Mouse (Mus musculus): ENCODE data around the gene Maml1. TPM values are rescaled to one million over a fixed set of nuclear protein-coding genes. Genes with fewer than 3 reads are reported as not detected.

The Maml1 gene
- total RNA-seq, 1 experiment: 7.6 TPM

DNA sequence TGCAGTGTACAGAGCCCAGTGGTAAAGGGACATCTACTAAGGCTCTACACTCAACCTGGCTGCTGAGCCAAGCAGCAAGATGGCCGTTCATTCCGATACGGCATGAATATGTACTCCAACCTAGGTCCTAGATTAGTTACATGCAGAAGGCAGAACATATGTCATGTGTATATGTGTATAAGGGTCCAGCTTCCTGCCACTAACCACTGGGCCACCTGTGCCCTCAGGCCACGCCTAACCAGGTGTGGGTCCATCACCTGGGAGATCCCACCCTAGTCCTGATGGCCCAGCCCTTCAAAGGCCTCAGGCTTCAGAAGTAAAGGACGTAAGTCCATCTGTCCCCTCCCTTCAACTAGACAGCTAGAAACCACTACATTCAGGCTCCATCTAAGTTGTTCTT is 84.1 kb downstream of the Maml1 start:
- Histone ChIP-seq H3K36me3 (ENCODE audit: control insufficient read depth, insufficient read depth, low read length, poor library complexity, severe bottlenecking) (peaks cover 48% of the 10 kb centered on the region), H3K4me1 (ENCODE audit: control insufficient read depth in 2 of 2, insufficient read depth in 2 of 2, low read length in 2 of 2, poor library complexity in 1 of 2) (peaks cover 5 to 16% of the 10 kb centered on the region in 2 experiments; a peak in 2 of 4 replicates)
- TF ChIP-seq MAFK (IDR thresholded peaks at IDR 0.05; ENCODE audit: insufficient read depth, low read depth, low read length): no peak
- no peak for TF ChIP-seq ZC3H11A (IDR thresholded peaks at IDR 0.05; ENCODE audit: borderline replicate concordance, low read depth, low read length)
- TF ChIP-seq HCFC1 (IDR thresholded peaks at IDR 0.05; ENCODE audit: borderline replicate concordance, insufficient read depth, low read length): no peak
- TF ChIP-seq CHD2 (IDR thresholded peaks at IDR 0.05; ENCODE audit: low read depth, low read length): no peak
- no peak for TF ChIP-seq ZNF384 (IDR thresholded peaks at IDR 0.05; ENCODE audit: low read depth, low read length)

DNA sequence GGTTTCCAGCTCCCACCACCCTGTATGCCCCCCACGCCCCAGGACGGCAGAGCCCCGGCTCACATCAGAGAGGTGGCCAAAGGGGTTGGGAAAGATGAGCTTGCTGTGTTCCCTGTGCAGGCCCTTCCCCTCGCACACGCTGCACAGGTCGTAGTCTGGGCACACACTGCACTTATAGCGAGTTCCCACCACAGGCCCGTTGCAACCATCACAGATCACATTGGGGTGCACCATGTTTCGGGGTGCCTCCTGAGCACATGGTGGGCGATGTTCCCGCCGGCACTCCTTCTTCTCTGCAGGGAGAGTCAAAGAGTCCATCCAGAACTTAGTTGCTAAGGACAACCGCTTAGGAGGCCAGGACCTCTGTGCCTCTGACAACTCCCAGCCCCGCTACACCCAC is 84.8 kb downstream of the Maml1 start:
- in situ Hi-C loops (cut with MboI; ENCODE audit: low sequenced_read_pairs in 2 of 2, unreplicated experiment in 2 of 2): no loop called here
- Histone ChIP-seq H3K4me1 (ENCODE audit: control insufficient read depth in 2 of 2, insufficient read depth in 2 of 2, low read length in 2 of 2, poor library complexity in 1 of 2) (peaks cover 5 to 10% of the 10 kb centered on the region in 2 experiments; a peak in 2 of 4 replicates), H3K27ac (ENCODE audit: insufficient read depth, low read depth, low read length, poor library complexity, severe bottlenecking) (peak overlapping the region; percentile 14; the same call in 1 of the 2 replicates), H3K4me3 (ENCODE audit: insufficient read depth in 1 of 2, low read depth in 1 of 2, low read length in 2 of 2, poor library complexity in 1 of 2, severe bottlenecking in 1 of 2) (no peak overlapping the region), H3K9ac (ENCODE audit: insufficient read depth, low read depth, low read length, poor library complexity, severe bottlenecking) (no peak overlapping the region), H3K36me3 (ENCODE audit: control insufficient read depth, insufficient read depth, low read length, poor library complexity, severe bottlenecking) (peaks cover 54% of the 10 kb centered on the region), H3K9me3 (ENCODE audit: control insufficient read depth, insufficient read depth, low read depth, low read length) (no peaks in the 10 kb centered on the region)
- TF ChIP-seq MAFK (IDR thresholded peaks at IDR 0.05; ENCODE audit: insufficient read depth, low read depth, low read length) (no peak), HCFC1 (IDR thresholded peaks at IDR 0.05; ENCODE audit: borderline replicate concordance, insufficient read depth, low read length) (no peak), CHD2 (IDR thresholded peaks at IDR 0.05; ENCODE audit: low read depth, low read length) (no peak), ZNF384 (IDR thresholded peaks at IDR 0.05; ENCODE audit: low read depth, low read length) (no peak), ZC3H11A (IDR thresholded peaks at IDR 0.05; ENCODE audit: borderline replicate concordance, low read depth, low read length) (no peak)
- DNase-seq (ENCODE audit: low read depth, low spot score): no peak

More for the DNA sequence above, 84.1 kb downstream of the Maml1 start:
- no peaks in the 10 kb centered on the region for H3K9me3 ChIP-seq (ENCODE audit: control insufficient read depth, insufficient read depth, low read depth, low read length)
- DNase-seq (ENCODE audit: low read depth, low spot score): no peak
- no peak overlapping the region for H3K27ac ChIP-seq (ENCODE audit: insufficient read depth, low read depth, low read length, poor library complexity, severe bottlenecking)
- no peak overlapping the region for H3K4me3 ChIP-seq (ENCODE audit: insufficient read depth in 1 of 2, low read depth in 1 of 2, low read length in 2 of 2, poor library complexity in 1 of 2, severe bottlenecking in 1 of 2)
- in situ Hi-C loops (cut with MboI; ENCODE audit: low sequenced_read_pairs in 2 of 2, unreplicated experiment in 2 of 2): no loop called here
- no peak overlapping the region for H3K9ac ChIP-seq (ENCODE audit: insufficient read depth, low read depth, low read length, poor library complexity, severe bottlenecking)

DNA sequence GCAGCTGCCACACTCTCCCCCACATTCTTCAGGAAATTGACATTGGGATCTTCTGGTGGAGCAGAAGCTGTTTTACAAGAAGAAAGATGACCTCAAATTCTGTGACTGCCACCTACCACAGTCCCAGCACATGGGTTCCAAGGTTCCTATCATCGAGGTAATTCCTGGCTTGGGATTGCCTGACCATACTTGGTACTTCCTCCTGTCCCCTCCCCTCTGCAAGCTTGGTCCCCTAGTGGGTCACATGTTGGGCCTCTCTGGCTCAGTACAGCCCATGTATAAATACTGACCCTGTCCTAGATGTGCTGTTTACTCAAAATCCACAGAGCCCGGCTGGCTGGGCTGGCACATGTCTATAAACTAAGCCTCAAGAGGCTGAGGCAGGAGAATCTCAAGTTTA is 86.1 kb downstream of the Maml1 start:
- H3K4me1 ChIP-seq (ENCODE audit: control insufficient read depth in 2 of 2, insufficient read depth in 2 of 2, low read length in 2 of 2, poor library complexity in 1 of 2): peaks cover 3% of the 10 kb centered on the region in 2 experiments; a peak in 1 of 4 replicates
- no peak overlapping the region for H3K4me3 ChIP-seq (ENCODE audit: insufficient read depth in 1 of 2, low read depth in 1 of 2, low read length in 2 of 2, poor library complexity in 1 of 2, severe bottlenecking in 1 of 2)
- no peak for DNase-seq (ENCODE audit: low read depth, low spot score)
- H3K27ac ChIP-seq (ENCODE audit: insufficient read depth, low read depth, low read length, poor library complexity, severe bottlenecking): no peak overlapping the region
- in situ Hi-C loops (cut with MboI; ENCODE audit: low sequenced_read_pairs in 2 of 2, unreplicated experiment in 2 of 2): no loop called here
- peaks cover 64% of the 10 kb centered on the region for H3K36me3 ChIP-seq (ENCODE audit: control insufficient read depth, insufficient read depth, low read length, poor library complexity, severe bottlenecking)
- H3K9ac ChIP-seq (ENCODE audit: insufficient read depth, low read depth, low read length, poor library complexity, severe bottlenecking): no peak overlapping the region
- H3K9me3 ChIP-seq (ENCODE audit: control insufficient read depth, insufficient read depth, low read depth, low read length): no peaks in the 10 kb centered on the region
- no peak for TF ChIP-seq ZNF384 (IDR thresholded peaks at IDR 0.05; ENCODE audit: low read depth, low read length)
- no peak for TF ChIP-seq CHD2 (IDR thresholded peaks at IDR 0.05; ENCODE audit: low read depth, low read length)
- TF ChIP-seq ZC3H11A (IDR thresholded peaks at IDR 0.05; ENCODE audit: borderline replicate concordance, low read depth, low read length): no peak
- TF ChIP-seq HCFC1 (IDR thresholded peaks at IDR 0.05; ENCODE audit: borderline replicate concordance, insufficient read depth, low read length): no peak
- TF ChIP-seq MAFK (IDR thresholded peaks at IDR 0.05; ENCODE audit: insufficient read depth, low read depth, low read length): no peak

Other genes starting within 250 kb of the Maml1 start
- gene Tbc1d9b, start 160.9 kb downstream of the Maml1 start, total RNA-seq (2012; rRNA removed): 18.0 and 19.3 TPM in 2 replicates
- 13.0 and 14.6 TPM in 2 replicates for gene Mrnip, start 117.9 kb downstream of the Maml1 start, total RNA-seq (2012; rRNA removed)
- gene Sqstm1, start 81.5 kb downstream of the Maml1 start, total RNA-seq (2012; rRNA removed): 140 and 234 TPM in 2 replicates
- 22.6 and 28.1 TPM in 2 replicates for gene Mgat4b, start 81.4 kb downstream of the Maml1 start, total RNA-seq (2012; rRNA removed)
- 1.9 and 2.3 TPM in 2 replicates for gene Ltc4s, start 53.7 kb downstream of the Maml1 start, total RNA-seq (2012; rRNA removed)
- 970 and 1,175 TPM in 2 replicates for gene Canx, start 33.4 kb upstream of the Maml1 start, total RNA-seq (2012; rRNA removed)
- gene Cby3, start 62.2 kb upstream of the Maml1 start, total RNA-seq (2012; rRNA removed): 0.54 TPM in 1 of 2 replicates, not detected in the other
- gene Hnrnph1, start 84.7 kb upstream of the Maml1 start, total RNA-seq (2012; rRNA removed): 308 and 401 TPM in 2 replicates
- gene Rufy1, start 138.8 kb upstream of the Maml1 start, total RNA-seq (2012; rRNA removed): 11.2 and 13.1 TPM in 2 replicates

Data from ES-E14 (cell line).